Mouse (Mus musculus) neural tube, embryonic 11.5 days (tissue): ENCODE measurements around the gene Pex6. TPM values are rescaled to one million over a fixed set of nuclear protein-coding genes. Genes with fewer than 3 reads are reported as not detected.

ENCODE experiments used
- ATAC-seq: fragments of 200-750 bp; cut with Nextera tagmentation; 2 replicates; pipeline ENCODE4 v1.8.0; 2017; ENCODE audit warnings: moderate number of reproducible peaks, mild to moderate bottlenecking, moderate TSS enrichment, moderate library complexity; ENCODE audit not compliant: insufficient read depth, low FRiP score, low TSS enrichment
- DNase-seq: peaks from one replicate; pipeline ENCODE4 v3.0.0-alpha.2; 2015; ENCODE audit warnings: low spot score
- H3K27ac ChIP-seq: fragments of 300-500 bp; sonication (generic); 2 replicates; pipeline ENCODE4 v1.5.1; 2014; ENCODE audit warnings: low read depth, mild to moderate bottlenecking, low read length
- H3K27me3 ChIP-seq: fragments of 300-500 bp; sonication (generic); 2 replicates; pipeline ENCODE4 v1.6.1; 2014; ENCODE audit warnings: mild to moderate bottlenecking, low read length, mixed read lengths; ENCODE audit not compliant: control insufficient read depth, insufficient read depth
- H3K36me3 ChIP-seq: fragments of 300-500 bp; sonication (generic); 2 replicates; pipeline ENCODE4 v1.6.1; 2014; ENCODE audit warnings: mild to moderate bottlenecking, low read length, moderate library complexity, mixed read lengths; ENCODE audit not compliant: control insufficient read depth, insufficient read depth
- H3K4me1 ChIP-seq: fragments of 300-500 bp; sonication (generic); 2 replicates; pipeline ENCODE4 v1.6.1; 2014; ENCODE audit warnings: low read length, mixed read lengths; ENCODE audit not compliant: control insufficient read depth, insufficient read depth
- H3K4me2 ChIP-seq: fragments of 300-500 bp; sonication (generic); 2 replicates; pipeline ENCODE4 v1.6.1; 2014; ENCODE audit warnings: low read depth, mild to moderate bottlenecking, moderate library complexity
- H3K4me3 ChIP-seq: fragments of 300-500 bp; sonication (generic); 2 replicates; pipeline ENCODE4 v1.5.1; 2014; ENCODE audit warnings: low read depth, low read length
- H3K9ac ChIP-seq: fragments of 300-500 bp; sonication (generic); 2 replicates; pipeline ENCODE4 v1.6.1; 2014; ENCODE audit warnings: mild to moderate bottlenecking, low read length
- H3K9me3 ChIP-seq: fragments of 300-500 bp; sonication (generic); 2 replicates; pipeline ENCODE4 v1.6.1; 2016; ENCODE audit warnings: low read length; ENCODE audit not compliant: control insufficient read depth
- WGBS: fragments of 180-500 bp; shearing (Covaris S2); extraction: QIAGEN DNeasy Blood & Tissue Kit; methylation state at CpG from one replicate; pipeline ENCODE4 v1.1.7; 2014; 5-methylcytosine and 5-hydroxymethylcytosine counted together
- polyA plus RNA-seq: library from polyadenylated mRNA; unstranded; fragments of >200 nt; fragmentation: Nextera tagmentation; extraction: Ambion mirVana; gene quantifications from 2 replicates; pipeline ENCODE4 v1.2.1, GENCODE M21; 2014

Gene Pex6
- 18.5 and 21.5 TPM in 2 replicates for polyA plus RNA-seq

- Histone ChIP-seq H3K27ac (0 out of 2 replicates have a peak within 1 kb of the TSS, but pooled peaks have one; percentile 62), H3K36me3 (peaks cover 4% of the 10 kb centered on the region; the same call in 1 of the 2 replicates), H3K27me3 (no peaks in the 10 kb centered on the region), H3K4me3 (peak within 1 kb of the TSS; percentile 98), H3K4me2 (peak within 1 kb of the TSS; percentile 99), H3K9ac (peak within 1 kb of the TSS; percentile 90), H3K9me3 (no peaks in the 10 kb centered on the region), H3K4me1 (peaks cover 9% of the 10 kb centered on the region)
- ATAC-seq: peak; percentile 87
- DNase-seq: peak; percentile 93
- 8% methylated on average over 36 of the region's 36 CpGs for WGBS
Measured at GRCm38 (mm10) chr17:46710959-46711597, at the start of gene Pex6. Gene Pex6 (plus strand): TSS chr17:46711463.

DNA sequence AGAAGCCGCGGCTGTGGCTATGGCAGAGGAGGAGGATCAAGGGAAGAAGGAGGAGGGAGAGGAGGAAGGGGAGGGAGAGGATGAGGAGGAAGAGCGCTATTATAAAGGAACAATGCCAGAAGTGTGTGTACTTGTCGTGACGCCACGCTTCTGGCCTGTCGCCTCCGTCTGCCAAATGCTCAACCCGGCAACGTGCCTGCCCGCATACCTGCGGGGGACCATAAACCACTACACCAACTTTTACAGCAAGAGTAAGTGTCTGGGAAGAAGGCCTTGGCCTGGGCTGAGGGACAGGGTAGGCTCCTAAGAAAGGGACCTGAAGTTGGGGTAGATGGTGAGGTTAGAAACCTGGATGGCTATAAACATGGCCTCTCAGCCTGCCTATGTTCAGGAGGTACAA lies 49.3 kb upstream of the Pex6 start:
- no peak for ATAC-seq
- WGBS: 86% methylated on average over 12 of the region's 12 CpGs
- Histone ChIP-seq H3K4me2 (no peak overlapping the region), H3K9me3 (no peaks in the 10 kb centered on the region), H3K4me3 (no peak overlapping the region), H3K27ac (no peak overlapping the region), H3K9ac (no peak overlapping the region), H3K27me3 (no peaks in the 10 kb centered on the region), H3K36me3 (peaks cover 28% of the 10 kb centered on the region), H3K4me1 (no peaks in the 10 kb centered on the region)
- DNase-seq: no peak

GRCm38 (mm10) chr17:46662730-46663129 lies 48.5 kb upstream of the Pex6 start:
- Histone ChIP-seq H3K27ac (no peak overlapping the region), H3K4me3 (no peak overlapping the region), H3K4me1 (no peaks in the 10 kb centered on the region), H3K36me3 (peaks cover 28% of the 10 kb centered on the region), H3K4me2 (no peak overlapping the region), H3K9me3 (no peaks in the 10 kb centered on the region), H3K9ac (no peak overlapping the region), H3K27me3 (no peaks in the 10 kb centered on the region)
- 94% methylated on average over 5 of the region's 5 CpGs for WGBS
- ATAC-seq (no peak), DNase-seq (no peak)

GRCm38 (mm10) chr17:46667712-46668111 lies 43.6 kb upstream of the Pex6 start:
- no peak for ATAC-seq
- Histone ChIP-seq H3K4me2 (no peak overlapping the region), H3K9me3 (no peaks in the 10 kb centered on the region), H3K4me1 (no peaks in the 10 kb centered on the region), H3K27ac (no peak overlapping the region), H3K4me3 (no peak overlapping the region), H3K27me3 (no peaks in the 10 kb centered on the region), H3K36me3 (peaks cover 15% of the 10 kb centered on the region), H3K9ac (no peak overlapping the region)
- DNase-seq: no peak
- WGBS: 93% methylated on average over 16 of the region's 16 CpGs

GRCm38 (mm10) chr17:46669911-46670310 lies 41.4 kb upstream of the Pex6 start:
- H3K4me2 ChIP-seq: no peak overlapping the region
- no peaks in the 10 kb centered on the region for H3K9me3 ChIP-seq
- H3K4me3 ChIP-seq: no peak overlapping the region
- no peaks in the 10 kb centered on the region for H3K27me3 ChIP-seq
- peaks cover 10% of the 10 kb centered on the region for H3K36me3 ChIP-seq
- peaks cover 6% of the 10 kb centered on the region; the same call in 1 of the 2 replicates for H3K4me1 ChIP-seq
- no peak overlapping the region for H3K27ac ChIP-seq
- WGBS: 95% methylated on average over 10 of the region's 10 CpGs
- DNase-seq: no peak
- ATAC-seq: no peak
- H3K9ac ChIP-seq: no peak overlapping the region

DNA sequence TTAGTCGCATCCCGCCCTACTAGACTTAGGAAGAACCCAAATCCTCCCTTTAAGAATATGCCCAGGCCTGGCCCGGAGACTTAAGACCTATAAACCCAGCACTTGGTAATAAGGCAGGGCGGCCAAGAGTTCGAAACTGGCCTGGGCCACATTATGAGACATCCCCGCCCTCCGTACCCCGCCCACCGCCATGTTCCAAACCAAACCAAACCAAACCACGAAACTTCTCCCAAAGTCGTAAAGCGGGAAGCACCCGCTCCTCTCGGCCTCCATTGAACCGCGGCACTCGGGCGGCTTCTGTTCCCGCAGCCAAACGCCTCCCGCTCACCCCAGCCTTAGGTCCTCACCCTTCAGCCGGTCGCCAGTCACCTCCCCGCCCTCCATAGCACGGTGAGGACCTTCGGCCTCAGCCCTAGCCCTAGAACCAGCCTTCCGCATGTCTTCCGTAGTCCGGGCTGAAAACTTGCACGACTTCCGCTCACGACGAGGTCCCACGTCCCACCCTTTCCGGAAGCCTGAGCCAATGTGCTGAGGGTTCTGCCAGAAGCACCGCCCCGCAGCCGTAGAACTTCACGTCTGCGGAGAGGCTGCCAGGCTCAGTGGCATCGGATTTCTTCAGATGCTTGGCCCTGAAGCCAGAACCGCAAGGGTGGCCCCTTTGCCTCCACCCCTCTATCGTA lies 37.3 kb upstream of the Pex6 start, which contains the start of gene Rrp36:
Gene Rrp36, minus strand, starts transcription at position 503 of the 680 bp plus-strand sequence.
- DNase-seq: peak; percentile 89

GRCm38 (mm10) chr17:46674530-46675283 lies 36.6 kb upstream of the Pex6 start:
- Histone ChIP-seq H3K36me3 (peaks cover 16% of the 10 kb centered on the region), H3K27me3 (no peaks in the 10 kb centered on the region), H3K4me1 (peaks cover 6% of the 10 kb centered on the region; the same call in 1 of the 2 replicates), H3K9me3 (no peaks in the 10 kb centered on the region), H3K4me3 (peak overlapping the region; percentile 77), H3K4me2 (peak overlapping the region; percentile 90), H3K9ac (peak overlapping the region; percentile 55; the same call in 1 of the 2 replicates), H3K27ac (0 out of 2 replicates have a peak overlapping the region, but pooled peaks have one; percentile 45)
- ATAC-seq (peak; percentile 41), DNase-seq (no peak)
- WGBS: 14% methylated on average over 15 of the region's 15 CpGs

More for the DNA sequence above, 37.3 kb upstream of the Pex6 start, which contains the start of gene Rrp36:
- H3K9ac ChIP-seq: peak within 1 kb of the TSS; percentile 55
- H3K4me3 ChIP-seq: peak within 1 kb of the TSS; percentile 77
- peaks cover 6% of the 10 kb centered on the region; the same call in 1 of the 2 replicates for H3K4me1 ChIP-seq
- peak; percentile 88 for ATAC-seq
- no peaks in the 10 kb centered on the region for H3K27me3 ChIP-seq
- 0 out of 2 replicates have a peak within 1 kb of the TSS, but pooled peaks have one; percentile 53 for H3K27ac ChIP-seq
- H3K9me3 ChIP-seq: no peaks in the 10 kb centered on the region
- peak within 1 kb of the TSS; percentile 90 for H3K4me2 ChIP-seq
- under 1% methylated on average over 43 of the region's 43 CpGs for WGBS
- H3K36me3 ChIP-seq: peaks cover 21% of the 10 kb centered on the region

GRCm38 (mm10) chr17:46678416-46678815 lies 32.8 kb upstream of the Pex6 start, which contains the start of gene Mea1:
Gene Mea1 (plus strand): TSS chr17:46678793.
- DNase-seq (no peak), ATAC-seq (no peak)
- no peaks in the 10 kb centered on the region for H3K27me3 ChIP-seq
- H3K9me3 ChIP-seq: no peaks in the 10 kb centered on the region
- H3K4me3 ChIP-seq: peak within 1 kb of the TSS; percentile 58
- no peak within 1 kb of the TSS for H3K27ac ChIP-seq
- peaks cover 14% of the 10 kb centered on the region for H3K36me3 ChIP-seq
- peaks cover 10% of the 10 kb centered on the region for H3K4me1 ChIP-seq
- H3K9ac ChIP-seq: peak within 1 kb of the TSS; percentile 62
- H3K4me2 ChIP-seq: peak within 1 kb of the TSS; percentile 69
- WGBS: 89% methylated on average over 8 of the region's 9 CpGs
